Mouse (Mus musculus): ENCODE measurements around the gene Ndufb7.

DNA sequence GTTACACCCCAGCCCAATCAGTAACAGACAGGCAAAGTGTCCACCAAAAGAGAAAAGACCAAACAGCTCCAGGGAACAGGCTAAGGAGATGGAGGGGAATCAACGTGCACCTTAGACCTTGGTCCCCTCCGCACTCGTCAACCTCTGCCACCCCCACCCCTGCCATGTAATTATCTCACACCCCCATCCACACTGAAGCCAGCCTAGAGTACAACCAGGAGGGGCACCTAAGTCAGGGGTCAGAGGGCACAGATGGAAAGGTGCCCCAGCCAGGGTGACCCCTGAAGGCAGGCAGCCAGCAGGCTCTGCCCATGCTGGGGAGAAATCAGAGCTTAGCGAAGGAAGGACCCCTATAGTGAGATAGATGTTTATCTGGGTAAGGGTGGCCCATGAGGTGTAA, 10.4 kb downstream of the Ndufb7 start:
- TF ChIP-seq CTCF (IDR thresholded peaks at IDR 0.05; ENCODE audit: low read depth, low read length): no peak
- TF ChIP-seq EP300 (IDR thresholded peaks at IDR 0.05; ENCODE audit: insufficient read depth, low read depth, low read length): no peak

Data from ES-Bruce4 (cell line).